Mouse (Mus musculus) forebrain, embryonic 10.5 days (tissue): ENCODE data around the gene Cpsf2. TPM values are rescaled to one million over a fixed set of nuclear protein-coding genes. Genes with fewer than 3 reads are reported as not detected.
A peak's percentile ranks its signal among the peaks of the same experiment; 100 is the strongest.
"Not testable (repeated sequence)": the region's sequence is repeated elsewhere in the genome, so short reads cannot be mapped to it uniquely, and the experiment has no call there.

Experiments used
- DNase-seq: peaks from one replicate; pipeline ENCODE4 v3.0.0-alpha.2; 2017; ENCODE audit warnings: low spot score; ENCODE audit errors: extremely low spot score
- H3K27ac ChIP-seq: fragments of 300-500 bp; sonication (generic); 2 replicates; pipeline ENCODE4 v1.5.1; 2016; ENCODE audit warnings: mild to moderate bottlenecking
- H3K27me3 ChIP-seq: fragments of 300-500 bp; sonication (generic); 2 replicates; pipeline ENCODE4 v1.6.1; 2016; ENCODE audit warnings: mild to moderate bottlenecking; ENCODE audit not compliant: poor library complexity, severe bottlenecking
- H3K36me3 ChIP-seq: fragments of 300-500 bp; sonication (generic); replicated peaks from 2 replicates; pipeline ENCODE4 v1.6.1; 2016; ENCODE audit warnings: mild to moderate bottlenecking, moderate library complexity
- H3K4me1 ChIP-seq: fragments of 300-500 bp; sonication (generic); 2 replicates; pipeline ENCODE4 v1.6.1; 2016
- H3K4me3 ChIP-seq: fragments of 300-500 bp; sonication (generic); 2 replicates; pipeline ENCODE4 v1.5.1; 2016; ENCODE audit warnings: mild to moderate bottlenecking, moderate library complexity
- H3K9me3 ChIP-seq: fragments of 300-500 bp; sonication (generic); 2 replicates; pipeline ENCODE4 v1.6.1; 2016; ENCODE audit warnings: mild to moderate bottlenecking, moderate library complexity
- WGBS: fragments of 180-500 bp; shearing (Covaris S2); methylation state at CpG from one replicate; pipeline ENCODE4 v1.1.7; 2016; 5-methylcytosine and 5-hydroxymethylcytosine counted together
- polyA plus RNA-seq: library from polyadenylated mRNA; unstranded; fragments of >200 nt; fragmentation: Nextera tagmentation; extraction: Ambion mirVana; gene quantifications from 2 replicates; pipeline ENCODE4 v1.2.1, GENCODE M21; 2016

The Cpsf2 gene
- 43.6 and 44.8 TPM in 2 replicates for polyA plus RNA-seq

DNA sequence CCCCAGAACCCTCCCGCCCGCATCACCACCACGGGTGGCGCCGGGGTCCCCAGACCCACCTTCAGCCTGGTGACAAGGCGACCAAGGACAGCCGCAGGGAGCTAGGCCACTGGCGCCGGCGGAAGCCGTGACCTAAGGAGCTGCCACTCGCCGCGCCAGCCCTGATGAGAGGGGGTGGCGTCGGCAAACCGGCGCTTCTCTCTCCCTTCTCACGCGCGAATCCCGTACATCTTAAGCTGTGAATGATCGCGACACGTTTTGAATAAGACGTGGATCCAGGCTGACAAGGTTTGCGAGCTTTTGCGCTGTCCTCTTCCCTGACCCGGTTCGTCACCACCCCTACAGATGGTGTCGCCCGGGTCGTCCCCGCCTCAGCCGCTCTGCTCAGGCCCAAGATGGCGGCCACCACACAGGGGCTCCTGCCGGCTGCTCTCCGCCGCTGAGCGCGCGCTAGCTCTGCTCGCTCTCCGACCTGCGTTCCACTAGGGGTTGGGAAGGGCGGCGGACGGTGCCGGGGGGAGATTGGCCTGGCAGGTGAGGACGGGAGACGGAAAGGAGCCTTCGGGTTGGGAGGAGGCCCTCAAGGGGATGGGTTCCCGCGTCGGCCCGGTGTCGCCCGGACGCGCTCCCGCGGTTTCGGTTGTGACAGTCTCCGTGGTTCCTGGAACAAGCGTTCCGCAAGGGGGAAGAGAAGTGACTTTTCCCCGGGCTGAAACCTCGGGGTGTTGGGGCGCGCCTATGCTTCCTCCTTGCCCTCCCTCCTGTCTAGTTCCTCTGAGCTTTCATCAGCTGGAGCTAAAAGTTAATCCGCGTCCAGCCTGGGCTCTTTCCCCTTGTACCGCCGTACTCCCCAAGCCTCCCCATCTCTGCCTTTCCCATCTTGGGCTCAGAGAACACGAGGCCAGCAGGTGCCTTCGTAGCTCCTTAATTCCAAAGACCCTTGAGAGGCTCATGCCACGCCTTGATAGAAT is at the start of gene Cpsf2:
TSS of gene Cpsf2 (plus strand) at position 388 of the 971 bp plus-strand sequence.
- H3K27ac ChIP-seq, result peak within 1 kb of the TSS; percentile 99
- H3K4me3 ChIP-seq, result peak within 1 kb of the TSS; percentile 96
- peaks cover 21% of the 10 kb centered on the region for H3K4me1 ChIP-seq
- DNase-seq, result peak; percentile 88
- WGBS, result under 1% methylated on average over 77 of the region's 77 CpGs
- H3K9me3 ChIP-seq, result no peaks in the 10 kb centered on the region
- no peaks in the 10 kb centered on the region for H3K27me3 ChIP-seq
- H3K36me3 ChIP-seq, result peaks cover 26% of the 10 kb centered on the region

DNA sequence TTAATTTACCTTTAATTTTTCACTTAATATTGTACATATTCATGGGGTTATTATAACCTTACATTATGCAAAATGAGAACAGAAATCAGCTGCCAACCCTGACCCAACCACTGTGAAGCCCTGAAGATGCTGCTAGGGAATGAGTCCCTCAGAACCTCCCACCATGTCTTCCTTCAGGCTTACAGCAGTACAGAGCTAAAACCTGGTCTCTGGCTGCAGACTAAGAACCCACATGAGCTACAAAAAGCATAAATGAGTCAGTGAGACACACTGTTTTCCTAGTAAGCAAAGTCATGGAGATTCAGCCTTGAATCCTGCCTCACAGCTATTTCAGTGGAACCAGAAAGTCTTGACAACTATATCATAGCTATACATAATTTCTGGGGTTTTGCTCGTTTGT is 47.4 kb upstream of the Cpsf2 start:
- no peak overlapping the region for H3K4me3 ChIP-seq
- no peaks in the 10 kb centered on the region for H3K4me1 ChIP-seq
- H3K9me3 ChIP-seq, result no peaks in the 10 kb centered on the region
- DNase-seq, result no peak
- 87% methylated on average over 1 of the region's 1 CpGs for WGBS
- H3K36me3 ChIP-seq, result peaks cover 94% of the 10 kb centered on the region
- no peak overlapping the region for H3K27ac ChIP-seq
- no peaks in the 10 kb centered on the region for H3K27me3 ChIP-seq

DNA sequence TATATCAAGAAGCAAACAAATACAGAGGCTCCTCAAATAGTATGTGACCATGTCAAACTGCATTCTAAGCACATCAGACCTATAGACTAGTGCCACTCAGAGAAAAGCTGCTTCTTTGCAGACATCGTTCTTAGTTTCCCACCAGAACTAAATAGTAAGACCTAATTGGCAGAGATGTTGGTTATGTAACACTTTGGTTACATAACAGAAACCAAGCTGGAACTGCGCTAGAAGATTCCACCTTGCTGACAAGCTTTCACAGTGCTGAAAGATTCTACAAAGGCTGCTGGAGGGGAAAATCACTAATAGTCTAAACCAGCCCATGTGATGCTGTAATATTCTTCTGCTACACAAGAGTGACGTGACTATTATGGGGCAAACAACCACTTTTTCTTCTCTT is 40.6 kb upstream of the Cpsf2 start:
- Histone ChIP-seq H3K4me1 (no peaks in the 10 kb centered on the region), H3K27me3 (no peaks in the 10 kb centered on the region), H3K36me3 (peaks cover 94% of the 10 kb centered on the region), H3K27ac (no peak overlapping the region), H3K4me3 (no peak overlapping the region), H3K9me3 (peaks cover 6% of the 10 kb centered on the region; the same call in 1 of the 2 replicates)
- WGBS, result 95% methylated on average over 3 of the region's 3 CpGs
- DNase-seq, result no peak

DNA sequence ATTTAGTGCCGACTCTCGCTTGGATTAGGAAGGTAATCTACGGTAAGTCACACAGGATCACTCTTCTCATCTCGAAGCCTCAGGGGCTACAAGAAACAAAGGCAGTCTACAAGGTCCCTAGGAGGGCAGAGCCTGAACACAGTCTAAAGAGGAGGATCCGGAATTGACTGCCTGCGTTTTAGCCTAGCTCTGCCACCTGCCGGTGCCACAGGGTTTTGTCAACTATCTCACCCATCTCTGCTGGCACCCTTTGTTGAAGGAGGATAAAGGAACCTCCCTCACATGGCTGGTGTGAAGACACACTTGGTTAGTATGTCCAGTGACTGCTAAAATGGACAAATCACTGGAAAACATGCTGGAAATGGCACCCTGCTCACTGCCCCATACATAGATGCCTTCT is 38.2 kb upstream of the Cpsf2 start:
- no peak overlapping the region for H3K27ac ChIP-seq
- H3K4me3 ChIP-seq, result no peak overlapping the region
- DNase-seq, result no peak
- H3K36me3 ChIP-seq, result peaks cover 93% of the 10 kb centered on the region
- WGBS, result 83% methylated on average over 7 of the region's 7 CpGs
- H3K9me3 ChIP-seq, result peaks cover 14% of the 10 kb centered on the region; the same call in 1 of the 2 replicates
- H3K27me3 ChIP-seq, result no peaks in the 10 kb centered on the region
- no peaks in the 10 kb centered on the region for H3K4me1 ChIP-seq

DNA sequence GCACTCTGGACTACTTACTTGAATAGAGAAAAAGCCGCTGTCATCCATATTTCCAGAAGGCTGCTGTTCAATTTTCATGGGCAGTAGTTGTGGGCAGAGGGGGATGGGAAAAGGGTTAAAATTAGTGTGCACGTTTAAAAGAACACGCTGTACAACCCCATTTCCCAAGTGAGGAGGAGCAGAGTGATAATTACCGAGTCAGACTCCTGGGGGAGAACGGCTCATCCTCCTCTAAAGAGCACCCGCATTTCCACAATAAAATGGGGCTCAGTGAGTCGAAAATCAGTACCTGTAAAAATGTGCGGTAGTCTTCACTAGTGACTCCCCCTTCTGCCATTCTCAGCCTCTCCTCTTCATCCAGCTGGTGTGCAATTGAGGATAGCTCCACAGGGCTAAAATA is 27.8 kb upstream of the Cpsf2 start:
- DNase-seq, result no peak
- Histone ChIP-seq H3K4me3 (no peak overlapping the region), H3K36me3 (peaks cover 48% of the 10 kb centered on the region), H3K9me3 (no peaks in the 10 kb centered on the region), H3K27me3 (no peaks in the 10 kb centered on the region), H3K27ac (no peak overlapping the region), H3K4me1 (no peaks in the 10 kb centered on the region)
- WGBS, result 92% methylated on average over 8 of the region's 8 CpGs

DNA sequence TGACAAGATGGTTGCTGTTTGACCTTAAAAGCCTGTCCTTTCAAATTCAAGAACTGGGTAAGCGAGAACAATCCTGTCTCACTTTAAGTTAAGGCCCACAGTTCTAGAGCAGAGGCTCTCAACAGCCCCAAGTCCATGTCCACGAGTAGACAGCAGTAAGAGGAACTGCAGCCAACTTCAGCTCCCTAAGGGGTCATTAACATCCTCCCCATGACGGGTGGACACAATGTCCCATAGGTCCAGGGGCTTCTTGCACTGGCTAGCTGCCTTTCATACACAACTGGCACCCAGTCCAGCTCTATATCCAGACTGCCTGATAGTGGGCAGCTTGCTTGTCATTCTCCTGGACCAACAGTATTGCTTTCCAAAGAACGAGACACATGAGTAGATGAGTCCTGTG is 27.0 kb upstream of the Cpsf2 start:
- Histone ChIP-seq H3K9me3 (no peaks in the 10 kb centered on the region), H3K27me3 (no peaks in the 10 kb centered on the region), H3K4me1 (no peaks in the 10 kb centered on the region), H3K27ac (no peak overlapping the region), H3K4me3 (no peak overlapping the region), H3K36me3 (peaks cover 43% of the 10 kb centered on the region)
- no peak for DNase-seq
- 89% methylated on average over 4 of the region's 4 CpGs for WGBS

DNA sequence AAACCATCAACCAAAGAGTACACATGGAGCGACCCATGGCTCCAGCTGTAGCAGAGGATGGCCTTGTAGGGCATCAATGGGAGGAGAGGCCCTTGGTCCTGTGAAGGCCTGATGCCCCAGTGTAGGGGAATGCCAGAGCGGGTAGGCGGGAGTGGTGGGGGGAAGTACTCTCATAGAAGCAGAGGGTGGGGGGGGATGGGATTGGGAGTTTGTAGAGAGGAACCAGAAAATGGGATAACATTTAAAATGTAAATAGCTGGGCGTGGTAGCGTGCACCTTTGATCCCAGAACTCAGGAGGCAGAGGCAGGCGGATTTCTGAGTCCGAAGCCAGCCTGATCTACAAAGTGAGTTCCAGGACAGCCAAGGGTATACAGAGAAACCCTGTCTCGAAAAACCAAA is 20.0 kb upstream of the Cpsf2 start:
- DNase-seq, H3K27ac ChIP-seq, H3K9me3 ChIP-seq, H3K27me3 ChIP-seq, H3K4me3 ChIP-seq, H3K36me3 ChIP-seq: not testable (repeated sequence)
- peaks cover 20% of the 10 kb centered on the region for H3K4me1 ChIP-seq
- WGBS, result 98% methylated on average over 8 of the region's 8 CpGs

DNA sequence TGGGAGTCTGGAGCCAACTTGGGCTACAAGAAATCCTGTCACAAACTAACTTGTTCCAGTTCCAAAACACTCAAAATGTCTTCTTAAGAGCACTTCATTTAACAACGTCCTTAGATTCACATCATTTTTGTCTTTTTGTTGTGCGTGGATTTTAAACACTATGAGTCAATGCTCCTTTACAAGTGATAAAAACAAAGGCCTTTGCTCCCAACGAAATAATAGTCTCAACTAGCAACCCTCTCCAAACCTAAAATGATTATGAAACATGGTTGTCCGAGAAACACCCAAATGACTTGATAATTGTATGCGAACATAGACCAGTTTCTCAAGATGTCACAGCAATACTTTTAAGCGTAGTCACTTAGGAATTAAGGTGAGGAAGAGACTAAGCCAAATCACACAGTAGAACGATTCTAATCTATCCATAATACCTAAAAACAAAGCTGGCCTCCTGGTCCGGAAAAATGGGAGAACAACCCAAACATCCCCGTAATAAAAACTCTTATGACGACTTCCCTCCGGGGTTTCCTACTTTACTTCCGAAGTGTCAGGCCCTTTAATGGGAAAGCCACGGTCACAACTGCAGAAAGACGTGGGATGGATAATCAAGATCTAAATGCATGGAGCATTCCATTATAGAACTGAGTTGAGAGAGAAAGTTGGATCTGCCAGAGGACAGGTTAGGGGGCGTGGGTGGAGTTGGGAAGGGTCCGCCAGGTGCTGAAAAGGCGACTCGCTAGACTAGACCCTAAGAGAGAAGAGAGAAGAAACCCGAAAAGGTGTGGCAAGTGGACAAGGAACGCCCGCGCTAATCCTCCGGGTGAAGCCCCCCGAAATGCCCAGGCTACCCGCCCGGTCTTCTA is 18.5 kb upstream of the Cpsf2 start:
- Histone ChIP-seq H3K27me3 (no peaks in the 10 kb centered on the region), H3K4me1 (peaks cover 20% of the 10 kb centered on the region), H3K9me3 (no peaks in the 10 kb centered on the region), H3K36me3 (peaks cover 4% of the 10 kb centered on the region; the same call in 1 of the 2 replicates), H3K27ac (peak overlapping the region; percentile 94), H3K4me3 (peak overlapping the region; percentile 91)
- DNase-seq, result no peak
- WGBS, result 16% methylated on average over 26 of the region's 26 CpGs

DNA sequence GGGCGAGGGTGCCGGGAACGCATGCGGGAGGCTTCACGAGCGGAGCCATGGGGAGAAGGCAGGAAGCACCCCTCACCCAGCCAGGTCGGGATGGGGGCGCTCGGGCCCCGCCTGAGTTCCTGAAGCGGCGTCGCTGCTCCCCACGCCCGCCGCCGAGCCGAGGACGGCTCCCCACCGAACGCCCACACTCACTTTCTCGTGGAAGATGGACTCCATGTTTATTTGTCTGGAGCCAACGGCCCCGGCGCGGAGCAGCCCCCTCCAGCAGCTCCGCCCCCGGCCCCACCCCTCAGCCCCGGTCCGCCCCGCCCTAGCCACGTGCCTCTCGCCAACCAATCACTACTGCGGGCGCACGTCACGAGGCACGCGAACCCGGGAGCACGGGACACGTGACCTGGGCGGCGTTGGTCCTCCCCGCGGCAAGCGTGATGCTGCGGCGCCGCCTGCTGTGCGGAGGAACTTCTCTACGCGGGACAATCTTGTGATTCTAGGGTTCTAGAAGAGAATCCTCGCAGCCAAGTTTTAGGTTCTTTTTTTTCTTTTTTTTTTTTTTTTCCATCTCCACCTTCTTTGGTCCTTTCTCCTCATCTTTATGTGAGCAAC is 17.7 kb upstream of the Cpsf2 start, which contains the start of gene Atxn3:
TSS of gene Atxn3 (minus strand) at position 305 of the 603 bp plus-strand sequence.
- Histone ChIP-seq H3K27me3 (no peaks in the 10 kb centered on the region), H3K4me3 (peak within 1 kb of the TSS; percentile 91), H3K36me3 (peaks cover 4% of the 10 kb centered on the region; the same call in 1 of the 2 replicates), H3K4me1 (peaks cover 20% of the 10 kb centered on the region), H3K27ac (peak within 1 kb of the TSS; percentile 94), H3K9me3 (no peaks in the 10 kb centered on the region)
- under 1% methylated on average over 54 of the region's 54 CpGs for WGBS
- peak; percentile 95 for DNase-seq

DNA sequence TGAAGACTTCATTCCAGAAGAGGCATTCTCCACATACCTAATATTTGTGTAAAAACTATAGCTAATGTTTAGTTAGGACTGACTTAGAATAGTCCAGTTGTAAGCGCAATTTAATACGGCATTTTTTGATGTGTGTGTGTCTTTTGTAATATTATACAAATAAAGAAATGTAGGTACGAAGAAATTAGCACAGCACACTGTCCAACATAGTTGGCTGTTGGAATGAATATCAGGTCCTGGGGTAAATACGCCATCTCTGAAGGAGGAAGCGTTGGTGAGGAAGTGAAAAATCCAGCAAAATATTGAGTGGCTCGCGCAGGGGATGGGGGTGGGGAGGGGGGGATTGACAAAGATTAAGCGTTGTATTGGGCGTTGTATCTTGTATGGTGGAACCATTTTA is 17.2 kb upstream of the Cpsf2 start:
- Histone ChIP-seq H3K4me3 (peak overlapping the region; percentile 91), H3K4me1 (peaks cover 20% of the 10 kb centered on the region), H3K27ac (peak overlapping the region; percentile 67), H3K9me3 (no peaks in the 10 kb centered on the region), H3K27me3 (no peaks in the 10 kb centered on the region), H3K36me3 (peaks cover 4% of the 10 kb centered on the region; the same call in 1 of the 2 replicates)
- WGBS, result 59% methylated on average over 9 of the region's 9 CpGs
- no peak for DNase-seq

DNA sequence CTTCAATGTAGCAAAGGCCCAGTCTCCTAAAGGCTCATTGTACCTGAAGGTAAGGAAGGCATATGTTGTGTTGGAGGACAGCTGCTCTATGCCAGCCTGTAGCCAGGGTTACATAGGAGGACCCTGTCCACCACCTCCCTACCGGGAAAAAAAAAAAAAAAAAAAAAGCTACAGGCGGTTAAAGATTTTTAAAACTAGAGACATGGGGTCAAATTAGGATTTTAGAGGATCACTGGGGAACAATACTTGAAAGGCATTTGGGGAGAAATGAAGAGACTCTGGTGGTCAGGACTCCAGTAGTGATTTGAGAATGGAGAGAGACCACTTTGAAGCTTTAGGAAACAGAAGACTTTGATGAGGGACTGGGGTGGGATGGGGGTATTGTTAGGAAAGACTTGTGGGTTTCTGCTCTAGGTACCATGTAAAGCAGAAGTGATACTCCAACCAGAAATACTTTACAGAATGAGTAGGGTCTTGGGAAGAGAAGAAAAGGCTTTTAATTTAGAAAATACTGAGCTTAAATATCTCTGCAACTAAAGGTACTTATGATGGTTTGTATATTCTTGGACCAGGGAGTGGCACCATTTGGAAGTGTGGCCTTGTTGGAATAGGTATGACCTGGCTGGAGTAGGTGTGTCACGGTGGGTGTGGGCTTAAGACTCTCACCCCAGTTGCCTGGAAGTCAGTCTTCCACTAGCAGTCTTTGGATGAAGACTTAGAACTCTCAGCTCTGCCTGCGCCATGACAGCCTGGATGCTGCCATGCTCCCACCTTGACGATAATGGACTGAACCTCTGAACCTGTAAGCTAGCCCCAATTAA is 16.6 kb upstream of the Cpsf2 start:
- not testable (repeated sequence) for H3K27me3 ChIP-seq, H3K36me3 ChIP-seq, H3K9me3 ChIP-seq, DNase-seq
- whole genome bisulfite sequencing, result 85% methylated on average over 5 of the region's 5 CpGs
- H3K4me1 ChIP-seq, result peaks cover 20% of the 10 kb centered on the region
- H3K27ac ChIP-seq, result 0 out of 2 replicates have a peak overlapping the region, but pooled peaks have one; percentile 67
- H3K4me3 ChIP-seq, result peak overlapping the region; percentile 91
